Mouse (Mus musculus): Measurements from ENCODE around the gene Olfr132.
"Not testable (repeated sequence)": the region's sequence is repeated elsewhere in the genome, so short reads cannot be mapped to it uniquely, and the experiment has no call there.

Olfr132 gene

GRCm38 (mm10) chr17:38134426-38134825 is at the start of gene Olfr132:
TSS of gene Olfr132 (minus strand) at chr17:38134526.
- no peak for DNase-seq

GRCm38 (mm10) chr17:38171088-38171487 is 36.8 kb upstream of the Olfr132 start, which contains the start of gene Olfr134:
TSS of gene Olfr134 (plus strand) at chr17:38171388.
- DNase-seq = no peak

DNA sequence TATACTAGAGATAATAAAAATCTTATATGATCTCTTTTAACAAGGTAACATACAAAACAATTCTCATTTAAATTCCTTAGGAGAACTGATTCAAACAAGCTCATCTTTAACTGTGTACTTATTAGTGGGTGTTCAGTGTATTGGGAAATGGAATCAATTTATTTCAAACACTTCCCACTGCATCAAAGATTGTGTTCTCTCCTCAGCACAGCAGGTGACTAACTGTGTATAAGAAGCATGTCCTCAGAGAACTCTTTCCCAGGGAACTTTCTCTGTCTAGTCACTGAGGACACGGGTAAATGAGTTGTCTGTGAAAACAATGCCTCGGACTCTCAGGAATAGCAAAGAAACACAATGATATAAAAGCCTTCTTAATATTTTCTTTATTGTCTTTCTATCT is 10.7 kb upstream of the Olfr132 start, which contains the start of gene Olfr133:
Olfr133 (plus strand) TSS at position 301 of the 400 bp plus-strand sequence.
- no peak for DNase-seq

- DNase-seq = not testable (repeated sequence)
These were observed 9.0 kb downstream of the Olfr132 start for GRCm38 (mm10) chr17:38125371-38125770.

- not testable (repeated sequence) for DNase-seq
These were observed 10.1 kb downstream of the Olfr132 start for GRCm38 (mm10) chr17:38124199-38124598.

DNA sequence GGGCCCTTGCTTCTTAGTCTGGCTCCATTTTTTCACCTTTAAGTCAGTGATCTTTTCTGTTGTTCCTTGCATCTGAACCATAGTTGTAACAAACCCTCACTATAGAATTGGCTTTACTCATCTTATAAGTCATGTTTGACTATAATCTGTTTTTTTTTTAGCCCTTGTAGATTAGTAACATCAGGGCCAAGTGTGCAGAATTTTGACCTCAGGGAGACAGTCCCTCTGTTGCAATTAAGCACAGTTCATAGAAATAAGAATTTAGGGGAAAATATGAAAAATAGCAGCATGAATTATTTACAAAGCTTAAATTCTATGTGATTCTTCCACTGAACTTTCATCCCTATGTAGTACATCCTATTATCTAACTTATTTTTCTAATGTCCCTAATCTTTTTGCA is 45.7 kb downstream of the Olfr132 start, which contains the start of gene Olfr131:
Olfr131 (minus strand) TSS at position 101 of the 400 bp plus-strand sequence.
- DNase-seq = no peak

DNA sequence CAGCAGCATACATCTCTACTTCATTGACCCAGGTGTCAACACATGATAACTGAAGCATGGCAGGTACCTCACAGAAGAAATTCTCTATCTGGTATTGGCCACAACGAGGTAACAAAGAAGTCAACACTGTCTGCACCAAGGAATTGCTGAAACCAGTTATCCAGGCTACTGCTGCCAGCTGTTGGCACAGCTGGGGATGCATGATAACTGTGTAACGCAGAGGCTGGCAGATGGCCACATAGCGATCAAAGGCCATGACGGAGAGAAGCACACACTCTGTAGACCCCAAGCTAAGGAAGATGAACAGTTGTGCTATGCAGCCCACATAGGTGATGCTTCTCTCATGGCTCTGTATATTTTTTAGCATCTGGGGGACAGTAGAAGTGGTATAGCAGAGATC is 52.0 kb downstream of the Olfr132 start:
- DNase-seq = no peak
